Mouse (Mus musculus): ENCODE measurements at regions not wholly inside any gene's neighbourhood (a gene's known extent, or its start where the extent isn't known, plus 50 kb on each side); places are given as distances from the start of the nearest gene placed in this dataset.
A peak's percentile ranks its signal among the peaks of the same experiment; 100 is the strongest.

DNA sequence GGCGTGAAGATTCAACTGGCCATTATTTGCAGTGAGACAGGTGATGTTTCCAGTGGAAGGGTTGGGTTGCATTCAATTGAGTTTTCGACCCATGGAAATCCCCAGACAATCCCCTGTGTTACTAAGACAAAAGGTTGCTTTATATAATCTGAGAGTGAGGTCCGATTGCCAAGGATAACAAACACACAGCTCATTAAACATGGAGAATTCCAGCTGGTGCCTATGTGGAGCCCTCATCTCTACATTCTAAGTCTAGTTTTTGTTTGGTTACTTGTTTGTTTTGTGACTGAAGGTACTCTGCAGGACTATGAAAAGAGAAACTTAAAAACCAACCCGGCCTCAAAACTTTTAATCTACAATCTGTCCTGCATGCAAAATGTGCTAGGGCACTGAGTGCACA is 70.9 kb downstream of the 4930596D02Rik start:
- DNase-seq (ENCODE audit: low read depth, low spot score), result no peak

DNA sequence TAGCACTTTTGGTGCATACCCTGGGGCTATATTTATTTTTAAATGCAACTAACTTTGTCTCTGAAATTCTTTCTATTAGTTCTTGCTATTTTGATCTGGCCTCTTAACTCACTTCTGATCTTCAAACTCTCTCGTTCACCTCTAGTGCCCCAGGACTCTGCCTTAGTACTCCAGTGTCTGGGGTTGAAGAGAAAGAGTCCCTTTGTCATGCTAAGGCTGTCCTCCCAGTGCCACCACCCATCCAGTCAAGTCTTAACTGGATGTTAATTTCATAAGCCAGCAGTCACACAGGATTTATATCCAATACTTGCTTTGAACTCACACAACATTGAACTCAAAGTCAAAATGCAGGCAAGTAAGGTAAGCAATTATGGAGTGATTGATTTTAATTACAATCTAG is 81.1 kb downstream of the 4930596D02Rik start:
- peak; percentile 19 for DNase-seq (ENCODE audit: low read depth, low spot score)

GRCm38 (mm10) chr14:35685211-35685610 is 126.6 kb downstream of the 4930596D02Rik start:
- DNase-seq (ENCODE audit: low read depth, low spot score), result no peak

GRCm38 (mm10) chr14:35673090-35673489 is 138.7 kb downstream of the 4930596D02Rik start:
- DNase-seq (ENCODE audit: low read depth, low spot score), result no peak

DNA sequence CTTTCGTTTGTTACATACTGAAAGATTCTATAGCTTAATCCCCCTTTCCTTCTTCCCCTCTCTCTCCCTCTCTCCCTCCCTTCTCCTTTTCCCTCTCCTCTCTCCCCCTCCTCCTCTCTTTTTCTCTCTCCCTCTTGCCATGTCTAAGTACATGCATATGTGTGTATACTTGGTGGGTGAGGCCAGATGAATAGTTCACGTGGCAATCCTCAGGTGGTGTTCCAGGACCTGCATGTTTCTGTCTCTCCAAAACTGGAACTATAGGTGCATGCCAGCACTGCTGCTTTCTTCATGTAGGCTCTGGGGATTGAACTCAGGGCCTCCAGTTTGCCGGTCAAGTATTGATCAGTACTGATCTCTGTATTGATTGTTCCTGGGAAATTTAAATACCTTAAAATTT is 161.4 kb downstream of the 4930596D02Rik start:
- DNase-seq (ENCODE audit: low read depth, low spot score), result peak; percentile 68

- peak; percentile 85 for DNase-seq (ENCODE audit: low read depth, low spot score)
Measured at GRCm38 (mm10) chr14:35649658-35650057, 162.1 kb downstream of the 4930596D02Rik start.
